8 mouse cellular contexts compared by ENCODE assay signal in genomic region chr7:92903360-92904038, GRCm38 (mm10). TPM values are rescaled to one million over a fixed set of nuclear protein-coding genes. Genes with fewer than 3 reads are reported as not detected.
DNase-seq lines count a peak whose midpoint lies in the region; ATAC-seq and TF ChIP-seq lines count a peak whose summit lies in the region.

No protein-coding gene starts in this region.

- peak; percentile 98 for ATAC-seq in inflammation-experienced regulatory T-cells, adult 6 months

- TF ChIP-seq POLR2A in cortical plate, adult 2 months (IDR thresholded peaks at IDR 0.05; ENCODE audit: extremely low read depth, insufficient read depth, low read length), result no peak

- intact Hi-C loops in left cerebral cortex, postnatal 14 days (cut with DNase I), result loop anchor here (1.0 kb wide), 1 partner anchor 29 kb away; the partner anchor contains the start of genes Ddias and Prcp

- no peak overlapping the region for H3K27ac ChIP-seq in cortical plate, adult 2 months (ENCODE audit: insufficient read depth, low read length)

- peak; percentile 81 for TF ChIP-seq CTCF in cortical plate, adult 2 months (IDR thresholded peaks at IDR 0.05; ENCODE audit: extremely low read depth, insufficient read depth, low read length)

- no peaks in the 10 kb centered on the region for H3K4me1 ChIP-seq in cortical plate, adult 2 months (ENCODE audit: control insufficient read depth, insufficient read depth, low read length)

- H3K4me3 ChIP-seq in cortical plate, adult 2 months (ENCODE audit: insufficient read depth, low read length), result no peak overlapping the region

- peak; percentile 62 to 85 for DNase-seq in adrenal gland, adult (ENCODE audit: inconsistent age in 2 of 2, low spot score in 1 of 2)
- DNase-seq in gastrocnemius, postnatal 25 days, result peak; percentile 44
- peak; percentile 41 to 68 for DNase-seq in left cerebral cortex, postnatal 14 days (ENCODE audit: low spot score in 2 of 2)
- peak; percentile 82 for DNase-seq in mesoderm, embryonic 11.5 days (ENCODE audit: low read depth, low spot score)
- peak; percentile 28 to 31 for DNase-seq in right cerebral cortex, postnatal 36 days (ENCODE audit: low spot score in 2 of 2)
- DNase-seq in yolk sac, embryonic 10.5 days (ENCODE audit: low spot score), result peak; percentile 68

RNA-seq across cellular contexts. Expression of gene Prcp, which starts 29.2 kb away (rescaled TPM):
- 11.2 and 11.3 TPM in 2 replicates for polyA plus RNA-seq in cortical plate, adult 2 months (2012; rRNA removed)
- total RNA-seq in gastrocnemius, postnatal 25 days (2021), result 1 to 10 TPM; 3.7 to 6.6 TPM
- 10 to 100 TPM; 17.7 to 28.8 (median 26.7) TPM for polyA plus RNA-seq in inflammation-experienced regulatory T-cells, adult 6 months (2017; shearing (Covaris generic))
- 10 to 100 TPM in 1 of 2 experiments, 1 to 10 TPM in 1; 9.0 to 11.3 TPM for total RNA-seq in left cerebral cortex, postnatal 14 days (2021)

RNA-seq across cellular contexts. Expression of gene Ddias, which starts 29.5 kb away (rescaled TPM):
- 0.30 and 0.35 TPM in 2 replicates for polyA plus RNA-seq in cortical plate, adult 2 months (2012; rRNA removed)
- under 1 TPM in 1 of 2 experiments, not detected in 1; 0.24 TPM for total RNA-seq in gastrocnemius, postnatal 25 days (2021)
- polyA plus RNA-seq in inflammation-experienced regulatory T-cells, adult 6 months (2017; shearing (Covaris generic)), result 10 to 100 TPM in 1 of 3 experiments, 1 to 10 TPM in 2; 2.2 to 14.0 (median 4.4) TPM
- total RNA-seq in left cerebral cortex, postnatal 14 days (2021), result under 1 TPM; 0.68 to 0.87 TPM

Comparison
In these comparisons a context has a peak if more than half of its experiments do, and no peak if none do; other contexts are left out.
1. DNase-seq: peak in every context shown above with its lines; median percentile 82 in mesoderm, embryonic 11.5 days; 74 in adrenal gland, adult; 68 in yolk sac, embryonic 10.5 days; 54 in left cerebral cortex, postnatal 14 days; 44 in gastrocnemius, postnatal 25 days; 30 in right cerebral cortex, postnatal 36 days.